Mouse (Mus musculus) frontal cortex, postnatal 36 days (tissue): ENCODE data around the gene Slc6a17.
A peak's percentile ranks its signal among the peaks of the same experiment; 100 is the strongest.

ENCODE experiments used
- DNase-seq, 2 experiments: peaks; one replicate each; pipeline ENCODE4 v3.0.0; 2022; ENCODE audit warnings: low spot score in 2 of 2

The Slc6a17 gene

DNA sequence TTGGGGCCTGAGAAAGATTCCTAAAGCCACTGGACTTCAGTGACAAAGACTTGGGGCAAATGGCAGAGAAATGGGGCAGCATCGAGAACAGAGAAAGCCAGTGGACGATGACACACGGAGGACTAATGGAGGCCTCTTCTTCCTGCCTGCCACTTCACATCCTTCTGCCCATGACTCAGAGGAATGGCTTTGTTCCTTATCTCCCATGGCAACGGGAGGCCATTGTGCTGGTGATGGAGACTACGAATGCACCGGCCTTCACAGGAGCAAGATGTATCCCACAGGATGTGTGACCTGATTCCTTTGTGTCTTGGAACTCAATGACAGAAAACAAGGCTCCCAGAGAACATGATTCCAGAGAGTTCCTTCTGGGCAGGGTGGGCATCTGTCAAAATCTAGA lies 6.7 kb upstream of the Slc6a17 start:
- DNase-seq = no peak

DNA sequence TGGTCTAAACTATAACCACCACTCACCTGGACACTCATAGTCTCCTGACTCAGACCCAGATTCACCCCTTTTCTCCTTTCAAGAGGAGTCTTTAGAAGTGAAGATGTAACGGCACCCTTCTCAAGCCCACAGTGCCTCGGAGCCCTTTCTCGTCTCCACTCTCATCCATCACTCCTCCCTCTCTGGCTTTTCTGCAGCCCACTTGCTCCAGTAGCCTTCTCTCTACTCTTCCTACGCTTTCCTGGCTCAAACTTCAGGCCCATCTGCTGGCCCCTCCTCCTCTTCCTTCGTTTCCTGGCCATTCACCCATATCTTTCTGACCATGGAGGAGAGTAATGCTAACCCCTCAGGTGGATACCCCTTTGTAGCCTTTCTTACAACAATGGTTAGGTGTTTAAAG lies 3.1 kb upstream of the Slc6a17 start:
- no peak for DNase-seq

DNA sequence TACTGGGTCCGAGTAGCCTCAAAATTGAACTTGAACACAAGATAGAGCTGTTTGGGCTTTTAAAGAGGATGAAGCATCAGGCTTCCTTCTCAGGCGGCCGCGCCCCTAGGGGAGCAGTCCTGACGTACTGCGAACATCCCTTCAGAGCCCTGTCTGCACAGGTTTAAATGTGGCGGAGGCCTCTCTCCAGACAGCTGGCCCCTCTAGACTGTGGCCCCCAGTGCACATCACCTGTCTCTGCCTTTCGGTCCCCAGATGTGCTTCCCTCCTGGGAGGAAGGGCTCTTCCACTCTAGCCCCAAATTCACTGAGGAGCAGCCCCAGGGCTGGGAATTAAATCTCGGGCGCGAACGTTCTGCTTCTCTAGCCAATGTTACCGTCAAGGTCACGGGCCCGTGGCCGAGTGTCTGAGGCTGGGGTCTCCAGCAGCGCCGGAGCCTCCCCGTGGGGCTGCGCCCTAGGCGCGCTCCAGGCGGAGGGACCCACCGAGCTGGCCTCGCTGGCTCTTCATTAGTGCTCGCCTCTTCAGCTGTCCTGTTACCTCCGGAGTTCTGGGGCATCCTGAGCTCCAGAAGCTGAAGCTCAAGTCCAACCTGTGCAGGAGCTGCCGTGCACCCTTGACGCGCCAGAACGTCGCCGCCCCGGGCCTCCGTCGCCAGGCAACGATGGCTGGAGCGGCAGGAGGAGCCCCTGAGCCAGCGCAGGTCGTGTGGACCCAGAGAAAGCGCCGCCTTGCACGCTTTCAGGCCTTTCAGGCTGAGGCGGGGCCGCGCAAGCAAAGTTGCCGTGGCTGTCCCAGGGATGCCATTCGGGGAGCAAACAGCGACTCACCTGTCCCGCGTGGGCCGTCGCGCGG lies 815 bp downstream of the Slc6a17 start:
- peak in 1 of 2 experiments; percentile 53 for DNase-seq

DNA sequence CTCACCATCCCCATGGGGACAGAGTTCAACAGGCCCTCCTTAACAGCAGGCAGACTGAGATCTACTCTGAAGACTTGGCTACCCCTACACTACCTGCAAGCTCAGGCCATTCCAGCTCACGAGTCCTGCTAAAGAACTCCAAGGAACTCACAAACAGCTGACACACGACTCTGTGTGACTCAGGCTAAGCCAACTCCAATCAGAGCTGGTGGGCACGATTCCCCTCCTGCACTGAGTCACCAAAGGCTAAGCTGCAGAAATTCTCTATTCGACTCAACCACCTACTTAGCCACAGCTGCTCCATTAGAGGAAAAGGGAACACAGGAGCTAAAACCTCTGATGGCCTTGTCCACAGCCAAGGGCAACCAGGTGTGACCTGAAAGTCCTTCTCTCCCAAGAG lies 1.8 kb downstream of the Slc6a17 start:
- DNase-seq = no peak

DNA sequence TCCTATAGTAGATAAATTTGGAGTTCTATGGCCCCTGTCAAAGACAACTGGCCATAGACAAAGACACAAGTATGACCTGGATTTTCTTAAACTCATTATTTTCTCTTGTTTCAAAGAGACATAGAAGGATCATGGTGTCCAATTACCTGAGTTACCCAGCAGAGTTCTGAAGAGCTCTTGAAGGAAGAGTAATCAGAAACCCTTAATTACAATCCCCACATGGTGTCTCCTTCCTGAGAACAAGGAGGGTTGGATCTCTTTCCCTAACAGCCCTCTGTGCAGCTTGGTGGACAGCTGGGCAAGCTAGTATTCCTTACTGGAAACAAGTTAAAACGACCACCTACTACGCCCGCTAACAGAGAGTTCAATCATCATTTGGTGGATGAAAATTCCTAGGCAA lies 6.4 kb downstream of the Slc6a17 start:
- no peak for DNase-seq

DNA sequence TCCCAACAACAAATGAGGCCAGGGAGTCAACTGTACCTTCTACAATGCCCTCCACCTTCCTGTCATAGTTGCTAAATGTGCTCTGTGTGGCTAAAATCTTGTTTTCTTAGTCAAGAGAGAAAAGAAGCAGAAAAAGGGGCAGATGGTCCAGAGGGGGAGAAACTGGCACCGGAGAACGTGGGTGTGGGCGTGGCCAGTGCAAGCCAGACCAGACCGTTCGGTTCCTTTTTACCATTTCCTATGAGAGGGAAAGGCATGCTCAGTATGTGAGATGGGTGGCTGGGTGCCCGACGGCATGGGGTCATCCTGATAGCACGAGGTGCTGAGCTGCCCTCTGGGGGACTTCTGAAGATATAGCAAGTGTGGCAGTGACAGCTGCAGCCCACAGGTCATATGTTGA lies 9.1 kb downstream of the Slc6a17 start:
- DNase-seq = peak in 1 of 2 experiments; percentile 72

DNA sequence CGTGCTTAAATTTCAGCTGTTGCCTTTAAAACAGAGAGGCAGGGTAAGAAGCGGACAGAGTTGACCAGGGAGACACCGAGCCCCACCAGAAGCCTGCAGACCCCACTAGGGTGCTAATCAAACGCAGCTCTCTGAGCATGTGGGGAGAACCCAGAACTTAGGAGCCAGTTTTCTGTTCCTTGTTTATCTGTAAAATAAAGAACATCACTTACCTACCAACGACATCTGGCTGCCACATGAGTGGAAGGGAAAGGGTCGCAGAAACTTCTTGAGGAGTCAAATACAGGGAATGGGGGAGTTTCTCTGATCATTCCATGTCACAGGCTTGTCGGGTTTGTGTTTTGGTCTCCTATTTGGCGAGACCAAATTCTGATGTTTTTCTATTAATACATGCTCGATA lies 9.9 kb downstream of the Slc6a17 start:
- DNase-seq = no peak

DNA sequence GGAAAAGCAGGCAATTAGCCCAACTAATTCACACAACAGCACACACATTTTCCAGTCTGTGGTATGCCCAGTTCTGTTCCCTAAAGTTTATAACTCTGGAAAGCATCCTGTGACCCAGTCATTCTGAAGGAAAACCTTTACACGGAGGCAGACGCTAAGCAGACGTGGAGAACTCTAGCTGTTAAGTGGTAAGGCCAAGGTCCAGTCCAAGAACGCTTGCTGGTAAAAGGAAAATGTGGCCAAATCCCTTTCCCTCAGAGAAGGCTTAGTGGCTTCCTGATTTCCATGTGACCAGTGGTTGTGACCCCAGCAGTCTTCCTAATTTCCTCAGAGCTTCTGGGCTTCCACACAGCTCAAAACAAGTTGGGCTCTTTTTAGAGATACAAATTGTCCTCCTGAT lies 11.3 kb downstream of the Slc6a17 start:
- no peak for DNase-seq

DNA sequence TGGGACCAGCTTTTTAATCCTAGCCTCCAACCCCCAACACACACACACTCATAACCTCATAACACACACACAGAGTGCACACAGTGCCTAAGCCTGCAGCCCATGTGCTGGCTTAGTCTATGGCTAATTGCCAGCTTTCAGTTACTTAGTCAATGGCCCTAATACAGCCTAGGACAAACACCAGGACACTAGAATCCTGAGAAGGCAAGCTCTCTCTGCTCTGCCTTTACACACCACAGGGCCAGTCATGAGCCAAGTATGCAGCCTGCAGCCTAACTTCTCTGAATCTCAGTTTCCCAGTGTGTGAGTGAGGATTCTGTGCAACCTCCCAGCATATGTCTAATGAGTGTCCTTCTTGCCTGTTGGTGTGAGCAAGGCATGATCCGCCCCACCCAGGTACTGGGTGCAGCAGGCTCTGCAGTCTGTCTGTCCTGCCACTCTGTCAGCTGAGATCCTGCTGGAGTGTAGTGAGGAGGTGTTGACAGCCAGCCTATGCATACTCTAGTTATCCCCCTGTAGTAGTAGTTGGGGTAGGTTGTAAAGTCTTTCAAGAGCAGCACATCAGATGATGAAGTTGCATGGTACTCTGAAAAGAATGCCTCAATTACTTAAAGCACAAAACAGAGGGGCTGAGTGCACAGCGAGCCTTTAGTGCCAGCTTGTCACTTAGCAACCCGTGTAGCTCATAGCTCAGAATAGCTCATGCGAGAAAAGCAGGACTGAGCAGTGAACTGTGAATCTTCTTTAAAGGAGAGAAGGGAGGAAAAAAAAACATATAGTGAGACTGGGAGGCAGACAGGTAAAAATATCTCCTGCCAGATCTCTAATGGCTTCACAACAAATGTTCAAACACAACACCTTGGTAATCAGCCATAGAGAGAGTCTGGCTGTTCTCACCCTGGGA lies 12.1 kb downstream of the Slc6a17 start:
- DNase-seq = peak in 1 of 2 experiments; percentile 80

DNA sequence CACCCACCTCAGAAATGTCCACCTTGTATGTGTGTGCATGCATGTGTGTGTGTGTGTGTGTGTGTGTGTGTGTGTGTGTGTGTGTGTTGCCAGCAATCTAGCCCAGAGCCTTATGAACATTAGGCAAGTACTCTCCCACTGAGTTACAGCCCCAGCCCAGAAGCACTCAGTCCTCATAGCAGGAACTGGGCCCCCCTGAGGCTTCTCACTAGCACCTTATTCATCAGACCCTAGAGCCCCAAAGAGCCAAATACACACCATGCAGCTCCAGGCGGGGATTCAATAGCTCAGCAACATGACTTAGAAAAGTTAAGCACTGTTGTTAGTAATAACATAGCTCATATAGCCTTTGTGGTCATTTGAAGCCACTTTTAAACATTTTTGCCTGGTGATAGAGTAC lies 13.3 kb downstream of the Slc6a17 start:
- DNase-seq = no peak

DNA sequence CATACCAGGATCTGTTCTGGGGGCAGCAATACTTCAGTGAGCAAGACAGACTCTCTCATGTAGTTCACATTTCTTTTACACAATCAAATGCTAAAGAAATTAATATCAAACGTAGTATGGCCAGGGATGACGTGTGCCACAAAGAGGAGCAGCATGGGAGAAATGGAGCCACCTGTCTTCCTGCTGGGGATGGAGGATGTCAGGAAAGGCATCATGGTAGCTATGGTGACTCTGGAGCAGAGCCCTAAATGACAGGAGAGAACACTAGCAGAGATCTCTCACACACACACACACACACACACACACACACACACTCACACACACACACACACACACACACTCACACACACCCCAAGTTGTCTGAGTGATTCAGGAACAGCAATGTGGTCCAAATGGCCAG lies 14.1 kb downstream of the Slc6a17 start:
- no peak for DNase-seq

DNA sequence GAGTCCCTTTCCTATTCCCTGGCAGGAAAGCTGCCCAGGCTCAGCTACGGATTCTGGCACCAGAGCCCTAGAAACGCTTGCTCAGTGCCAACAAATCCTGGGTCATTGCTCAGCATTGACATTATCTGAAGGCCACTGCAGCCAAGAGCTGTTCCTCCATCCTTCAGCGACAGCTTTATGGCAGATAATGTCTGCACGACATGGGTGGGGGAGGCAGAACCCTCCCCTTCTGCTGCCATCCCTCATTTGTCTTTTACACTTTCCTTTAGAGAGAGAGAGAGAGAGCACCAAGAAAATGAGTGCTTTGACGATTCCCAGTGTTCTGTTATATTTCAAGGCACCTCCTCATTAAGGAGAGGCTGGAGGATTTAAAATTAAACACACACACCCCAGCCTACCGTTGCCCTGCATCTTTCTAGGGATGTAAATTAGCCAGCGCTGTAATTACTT lies 16.1 kb downstream of the Slc6a17 start:
- DNase-seq = peak in 1 of 2 experiments; percentile 54

DNA sequence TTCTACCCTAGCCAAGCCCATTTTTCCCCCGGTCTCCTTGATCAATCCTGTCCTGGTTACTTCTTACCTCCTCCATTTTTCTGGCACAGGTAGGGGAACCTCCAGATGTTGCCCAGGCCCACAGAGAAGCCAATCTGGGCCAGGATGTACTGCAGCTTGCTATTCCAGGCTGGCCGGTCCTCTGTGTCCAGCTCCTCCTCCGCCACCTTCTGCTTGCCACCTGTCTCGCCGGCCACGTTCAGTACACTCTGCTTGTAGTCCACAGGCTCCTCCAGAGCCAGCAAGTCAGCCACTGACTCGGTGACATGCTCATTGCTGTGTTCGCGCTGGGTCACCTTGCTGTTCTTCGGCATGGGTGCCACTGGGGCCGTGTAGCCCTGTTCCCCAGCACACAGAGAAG lies 17.5 kb downstream of the Slc6a17 start:
- no peak for DNase-seq

DNA sequence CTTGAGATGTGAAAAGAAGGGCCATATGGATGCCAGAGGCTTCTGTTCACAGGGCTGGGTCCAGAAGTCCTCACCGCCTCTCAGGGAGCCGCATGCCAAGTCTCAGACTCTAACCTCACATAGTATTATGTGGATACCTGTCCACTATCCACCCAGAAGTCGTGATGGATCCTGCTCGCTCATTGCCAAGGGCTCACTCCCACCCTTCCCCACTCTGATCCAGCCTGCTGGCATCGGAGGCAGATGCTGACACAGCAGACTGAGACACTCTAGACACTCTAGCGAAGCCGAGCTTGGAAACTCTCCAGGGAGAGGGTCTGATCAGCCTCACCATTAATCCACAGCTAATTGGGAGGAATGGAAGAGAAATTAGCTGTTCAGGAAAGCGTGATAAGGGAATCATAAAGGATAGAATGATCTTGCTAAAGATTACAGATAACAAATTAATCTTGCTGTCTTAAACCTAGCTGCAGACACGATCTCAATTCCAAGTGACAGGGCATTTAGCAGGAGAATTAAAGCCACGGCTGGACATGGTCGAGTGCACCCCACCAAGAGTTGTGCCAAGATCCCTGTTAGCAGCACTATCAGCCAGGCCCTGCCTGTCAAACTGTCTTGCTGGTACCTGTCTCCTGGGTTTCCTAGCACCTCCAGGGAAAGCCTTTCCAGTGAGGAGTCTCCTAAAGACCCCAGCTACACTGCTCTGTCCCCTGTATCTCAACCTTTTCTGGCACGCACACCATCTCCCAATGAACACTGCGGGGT lies 21.6 kb downstream of the Slc6a17 start:
- no peak for DNase-seq

DNA sequence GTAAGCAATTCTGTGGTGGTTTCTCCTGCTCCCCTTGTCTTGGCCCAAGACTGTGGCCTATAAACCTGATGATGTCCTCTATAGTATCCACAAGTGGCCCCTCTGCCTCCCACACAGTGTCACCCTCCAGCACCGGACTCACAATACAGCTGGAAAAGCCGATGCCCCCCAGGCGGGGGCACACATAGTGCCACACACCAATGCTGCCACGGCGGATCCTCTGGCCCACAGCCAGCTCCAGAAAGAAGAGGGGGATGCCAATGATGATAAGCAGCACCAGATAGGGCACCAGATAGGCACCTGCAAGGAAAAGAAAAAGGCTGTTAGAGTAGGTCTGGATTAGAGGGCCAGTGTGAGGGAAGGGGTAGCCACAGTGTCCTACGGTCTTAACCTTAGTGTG lies 22.3 kb downstream of the Slc6a17 start:
- no peak for DNase-seq

DNA sequence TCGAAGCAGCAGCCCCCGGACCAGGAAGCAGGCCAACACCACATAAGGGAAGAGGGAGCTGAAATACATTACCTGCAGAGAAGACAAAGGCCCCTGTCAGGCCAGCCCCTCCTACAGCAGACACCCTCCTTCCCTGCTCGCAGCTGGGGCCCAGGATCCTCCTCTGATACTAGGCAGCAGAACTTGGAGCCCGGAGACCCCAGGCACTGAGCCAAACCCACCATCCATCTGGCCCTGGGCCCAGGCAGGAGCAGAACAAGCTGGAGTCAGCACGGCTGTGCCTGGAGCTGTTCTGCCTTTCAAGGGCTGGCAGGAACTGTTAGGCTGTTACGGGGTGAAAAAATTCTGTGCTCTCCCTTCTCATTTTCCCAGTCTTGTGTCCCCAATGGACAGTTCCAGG lies 26.4 kb downstream of the Slc6a17 start:
- peak; percentile 75 to 80 for DNase-seq

DNA sequence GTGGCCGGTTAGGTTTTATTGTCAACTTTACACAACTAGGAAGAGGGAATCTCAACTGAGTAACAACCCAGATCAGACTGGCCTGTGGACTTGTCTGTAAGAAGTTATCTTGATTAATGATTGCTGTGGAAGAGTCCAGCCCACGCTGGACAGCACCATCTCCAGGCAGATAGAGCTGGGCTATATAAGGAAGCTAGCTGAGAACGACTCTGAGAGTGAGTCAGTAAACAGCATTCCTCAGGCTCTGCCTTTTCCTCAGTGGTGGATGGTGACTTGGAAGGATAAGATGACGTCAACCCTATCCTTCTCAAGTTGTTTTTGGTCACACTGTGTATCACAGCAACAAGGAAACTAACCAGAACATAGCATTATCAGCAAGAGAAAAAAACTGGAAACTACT lies 29.2 kb downstream of the Slc6a17 start:
- DNase-seq = no peak

DNA sequence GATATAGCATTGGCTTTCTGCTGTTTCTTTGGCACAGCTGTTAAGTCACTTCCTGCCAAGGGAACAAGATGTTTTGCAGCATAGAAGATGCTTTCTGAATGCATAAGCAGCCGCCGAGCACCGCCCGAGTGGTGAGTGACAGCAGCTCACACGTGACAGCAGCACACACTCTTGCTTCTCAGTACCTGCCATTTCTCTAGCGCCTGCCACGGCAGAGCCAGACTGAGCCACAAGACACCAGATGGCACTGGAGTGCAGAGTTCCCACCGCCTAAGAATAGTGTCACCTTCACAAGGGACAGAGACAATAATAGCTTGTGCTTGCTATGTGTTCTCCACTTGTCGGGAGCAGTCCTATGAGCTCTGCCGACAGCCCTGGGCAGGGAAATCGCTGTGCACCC lies 34.5 kb downstream of the Slc6a17 start:
- peak; percentile 75 to 90 for DNase-seq

DNA sequence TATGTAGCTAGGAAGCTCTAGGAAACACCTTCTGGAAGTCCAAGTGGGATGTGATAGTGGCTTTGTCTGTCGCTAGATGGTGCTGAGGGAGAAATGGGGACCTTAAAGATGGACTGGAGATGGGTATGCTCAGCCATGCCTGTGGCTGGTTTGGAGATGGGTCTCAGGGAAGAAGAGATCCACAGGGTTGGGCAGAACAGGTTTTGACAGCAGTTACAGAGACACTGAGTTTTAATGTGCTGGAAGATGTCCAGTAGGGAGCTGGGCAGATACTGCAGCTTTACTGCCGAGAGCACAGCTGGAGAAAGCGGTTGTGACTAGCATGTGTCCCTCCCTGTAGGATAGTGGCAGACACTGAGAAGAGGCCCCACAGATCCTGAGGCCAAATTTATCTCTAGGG lies 37.2 kb downstream of the Slc6a17 start:
- DNase-seq = no peak

DNA sequence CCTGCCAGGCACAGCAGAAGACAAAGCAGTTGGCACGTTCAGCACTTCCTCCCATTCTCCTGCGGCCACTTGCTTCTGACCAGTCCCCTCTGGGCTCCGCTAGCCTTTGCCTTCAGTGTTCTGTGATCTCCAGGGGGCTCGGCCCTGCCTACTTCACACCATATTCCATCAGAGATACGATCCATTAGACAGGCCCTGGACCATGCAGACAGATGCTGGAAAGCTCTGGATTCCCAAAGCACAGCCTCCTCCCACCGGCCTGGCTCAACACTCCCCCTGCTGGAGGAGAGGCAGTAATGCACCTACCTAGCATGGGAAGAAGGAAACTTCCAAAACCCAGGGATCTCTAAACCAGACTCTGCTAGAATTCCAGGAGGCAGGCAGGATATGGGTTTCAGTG lies 45.6 kb downstream of the Slc6a17 start:
- peak in 1 of 2 experiments; percentile 59 for DNase-seq

DNA sequence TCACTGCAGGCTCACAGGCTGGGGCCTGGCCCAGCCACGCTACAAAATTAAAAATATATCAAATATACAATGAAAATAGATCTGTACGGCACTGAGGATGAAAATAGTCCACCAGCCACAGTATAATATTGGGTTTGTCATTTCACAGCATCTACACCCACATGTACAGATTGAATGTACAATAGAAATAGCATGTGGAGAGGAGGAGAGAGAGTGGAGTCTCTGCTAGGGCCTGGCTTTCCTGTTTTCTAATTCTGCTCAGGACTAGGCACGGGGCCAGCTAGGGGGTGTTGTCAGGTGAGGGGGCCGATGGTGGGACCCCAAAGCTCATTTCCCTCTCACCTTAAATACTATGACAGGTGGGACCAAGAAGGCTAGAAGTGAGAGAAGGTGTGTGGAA lies 48.8 kb downstream of the Slc6a17 start:
- peak in 1 of 2 experiments; percentile 54 for DNase-seq

DNA sequence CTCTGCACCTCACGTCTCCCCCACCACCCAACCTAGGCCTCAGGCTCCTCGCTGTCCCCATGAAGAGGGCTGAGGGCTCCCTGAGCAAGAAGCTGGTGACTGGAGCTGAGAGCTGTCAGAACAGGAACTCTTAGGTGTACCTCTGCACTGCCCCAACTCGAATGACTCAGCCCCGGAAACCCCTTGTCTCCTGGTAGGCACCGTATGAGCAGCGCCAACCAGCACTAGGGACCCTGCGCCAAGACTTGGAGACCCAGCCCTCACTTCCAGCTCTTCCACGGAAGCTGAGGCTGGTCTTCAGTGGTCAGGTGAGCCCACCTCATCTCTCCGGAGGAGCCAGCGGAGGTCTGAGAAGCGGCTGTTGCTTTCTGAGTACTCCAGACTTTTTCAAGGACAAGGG lies 49.7 kb downstream of the Slc6a17 start:
- no peak for DNase-seq
